Mouse (Mus musculus) lung, adult 2 months (tissue): Measurements from ENCODE around the gene Zfp668. TPM values are rescaled to one million over a fixed set of nuclear protein-coding genes. Genes with fewer than 3 reads are reported as not detected.
"Not testable (repeated sequence)": the region's sequence is repeated elsewhere in the genome, so short reads cannot be mapped to it uniquely, and the experiment has no call there.

Experiments used
- DNase-seq: peaks from one replicate; pipeline ENCODE4 v3.0.0; 2022
- H3K4me1 ChIP-seq: fragments of 200-500 bp; 2 replicates; pipeline ENCODE4 v1.6.1; 2011; ENCODE audit warnings: low read length; ENCODE audit not compliant: control insufficient read depth, insufficient read depth
- H3K4me3 ChIP-seq: fragments of 200-500 bp; replicated peaks from 2 replicates; pipeline ENCODE3; 2011; ENCODE audit warnings: low read depth, mild to moderate bottlenecking, control low read depth, low read length; ENCODE audit errors: extremely low read depth
- CTCF ChIP-seq: fragments of 200-500 bp; IDR thresholded peaks from 2 replicates; pipeline ENCODE4 v1.5.1; 2011; ENCODE audit warnings: mild to moderate bottlenecking, low read length, control low read depth; ENCODE audit not compliant: insufficient read depth
- POLR2A ChIP-seq: fragments of 200-500 bp; IDR thresholded peaks from 2 replicates; pipeline ENCODE4 v1.6.1; 2011; ENCODE audit warnings: low read depth, mild to moderate bottlenecking, control low read depth, low read length, borderline replicate concordance; ENCODE audit errors: extremely low read depth
- WGBS: fragments of 180-500 bp; shearing (Covaris S2); methylation state at CpG from one replicate; pipeline ENCODE4 v1.1.7; 2018; 5-methylcytosine and 5-hydroxymethylcytosine counted together
- polyA plus RNA-seq: library from polyadenylated mRNA; depleted of rRNA; stranded (reverse); fragments of >200 nt; gene quantifications from 2 replicates; pipeline ENCODE4 v1.2.3, GENCODE M21; 2012

Gene Zfp668
- polyA plus RNA-seq, 1 experiment: 6.7 TPM

DNA sequence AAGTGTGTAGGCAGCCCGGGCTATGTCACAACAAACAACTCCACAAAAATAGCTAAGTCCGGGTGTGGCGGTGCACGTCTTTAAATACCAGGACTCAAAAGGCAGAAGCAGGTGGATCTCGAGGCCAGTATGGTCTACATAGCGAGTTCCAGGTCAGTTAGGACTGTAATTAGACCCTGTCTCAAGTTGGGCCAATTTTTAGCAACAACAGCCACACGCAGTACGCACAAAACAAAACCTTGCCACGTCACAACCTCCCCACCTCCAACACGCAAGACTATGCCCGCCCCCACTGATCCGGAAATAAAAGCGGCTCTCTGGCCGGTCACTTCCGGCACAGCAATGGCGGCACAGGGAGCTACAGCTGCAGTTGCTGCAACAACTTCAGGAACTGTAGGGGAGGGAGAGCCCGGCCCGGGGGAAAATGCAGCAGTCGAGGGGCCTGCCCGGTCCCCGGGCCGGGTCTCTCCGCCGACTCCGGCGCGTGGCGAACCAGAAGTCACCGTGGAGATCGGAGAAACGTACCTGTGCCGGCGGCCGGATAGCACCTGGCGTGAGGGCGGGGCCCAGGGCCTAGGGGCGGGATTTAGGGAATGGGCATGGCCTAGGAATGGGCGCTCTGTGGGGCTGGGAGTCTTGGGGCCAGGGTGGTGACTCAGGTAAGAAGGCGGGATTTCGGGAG lies 35.7 kb upstream of the Zfp668 start, which contains the start of gene Kat8:
Gene Kat8, plus strand, starts transcription at position 327 of the 682 bp plus-strand sequence.
- WGBS: under 1% methylated on average over 40 of the region's 40 CpGs
- H3K4me1 ChIP-seq: no peaks in the 10 kb centered on the region
- H3K4me3 ChIP-seq: peak within 1 kb of the TSS; percentile 73
- TF ChIP-seq POLR2A: peak; percentile 91; the same call in 1 of the 2 replicates
- TF ChIP-seq CTCF: no peak
- peak; percentile 89 for DNase-seq

GRCm38 (mm10) chr7:127908656-127909055 lies 32.0 kb upstream of the Zfp668 start:
- WGBS: 81% methylated on average over 4 of the region's 4 CpGs
- no peak for DNase-seq
- Histone ChIP-seq H3K4me3 (no peak overlapping the region), H3K4me1 (peaks cover 3% of the 10 kb centered on the region; the same call in 1 of the 2 replicates)
- no peak for TF ChIP-seq CTCF
- TF ChIP-seq POLR2A: no peak

GRCm38 (mm10) chr7:127907939-127908338 lies 31.3 kb upstream of the Zfp668 start:
- Histone ChIP-seq H3K4me3 (no peak overlapping the region), H3K4me1 (peaks cover 3% of the 10 kb centered on the region; the same call in 1 of the 2 replicates)
- DNase-seq: no peak
- 94% methylated on average over 12 of the region's 12 CpGs for WGBS
- TF ChIP-seq POLR2A (no peak), CTCF (no peak)

DNA sequence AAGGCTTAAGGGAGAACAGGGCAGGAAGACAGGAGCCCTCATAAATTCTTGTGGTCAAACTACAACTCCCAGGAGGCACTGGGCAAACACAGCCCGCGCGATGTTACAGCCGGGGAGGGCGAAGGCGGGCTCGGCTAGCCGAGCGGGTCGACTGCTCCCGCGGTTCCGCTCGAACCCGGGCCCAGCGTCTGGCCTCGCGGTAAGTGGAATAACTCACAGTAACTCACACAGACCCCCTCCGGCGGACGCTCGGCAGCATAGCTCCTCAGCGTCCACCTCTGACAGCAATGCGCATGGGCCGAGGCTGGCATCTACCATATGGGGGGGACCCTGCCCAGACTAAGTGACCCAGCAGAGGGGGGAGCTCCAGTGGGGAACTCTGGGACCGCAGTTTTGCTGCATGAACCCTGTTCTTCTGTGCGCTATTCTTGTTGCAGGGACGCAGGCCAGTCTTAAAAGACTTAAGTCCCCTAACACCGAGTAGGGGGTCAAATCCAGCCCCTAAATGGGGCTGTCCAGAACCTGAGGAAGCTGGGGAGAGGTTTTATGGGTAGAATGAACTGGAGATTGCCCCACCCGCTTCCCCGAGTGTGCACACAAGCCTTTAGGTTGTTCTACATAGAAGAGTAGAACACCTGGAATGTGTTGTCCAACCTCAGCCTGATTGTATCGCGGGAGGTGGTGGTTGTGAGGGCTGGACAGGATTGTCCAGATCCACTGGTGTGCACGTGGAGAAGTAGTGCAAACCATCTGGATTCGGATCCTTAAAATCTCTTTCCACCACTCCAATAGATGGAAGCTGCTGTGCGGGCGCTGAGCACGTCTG lies 27.6 kb upstream of the Zfp668 start, which contains the start of gene Bckdk:
Gene Bckdk, plus strand, starts transcription at position 112 of the 826 bp plus-strand sequence.
- Histone ChIP-seq H3K4me1 (peaks cover 3% of the 10 kb centered on the region; the same call in 1 of the 2 replicates), H3K4me3 (peak within 1 kb of the TSS; percentile 98)
- peak; percentile 70 for DNase-seq
- TF ChIP-seq POLR2A: peak; percentile 78; the same call in 1 of the 2 replicates
- TF ChIP-seq CTCF: no peak
- WGBS: 5% methylated on average over 38 of the region's 38 CpGs

DNA sequence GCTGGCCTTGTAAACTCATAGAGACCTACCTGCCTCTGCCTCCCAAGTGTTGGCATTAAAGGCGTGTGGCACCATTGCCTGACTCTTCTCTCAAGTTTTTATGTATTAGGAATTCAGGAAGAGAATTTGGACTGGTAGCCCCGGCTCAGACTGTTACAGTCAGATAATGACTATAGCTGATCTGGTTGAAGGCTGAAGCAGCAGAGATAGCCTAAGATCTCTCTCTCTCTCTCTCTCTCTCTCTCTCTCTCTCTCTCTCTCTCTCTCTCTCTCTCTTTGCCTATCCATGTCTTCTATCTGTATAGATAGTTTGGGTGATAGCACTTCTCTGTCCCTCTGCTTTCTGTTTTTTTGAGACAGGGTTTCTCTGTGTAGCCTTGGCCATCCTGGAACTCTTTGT lies 25.1 kb upstream of the Zfp668 start:
- H3K4me1 ChIP-seq: peaks cover 3% of the 10 kb centered on the region; the same call in 1 of the 2 replicates
- 79% methylated on average over 2 of the region's 2 CpGs for WGBS
- TF ChIP-seq CTCF: no peak
- TF ChIP-seq POLR2A: no peak
- no peak for DNase-seq
- no peak overlapping the region for H3K4me3 ChIP-seq

- DNase-seq: no peak
- Histone ChIP-seq H3K4me1 (peaks cover 3% of the 10 kb centered on the region), H3K4me3 (no peak overlapping the region)
- WGBS: 31% methylated on average over 7 of the region's 7 CpGs
- TF ChIP-seq CTCF (no peak), POLR2A (no peak)
These were observed 23.4 kb upstream of the Zfp668 start for GRCm38 (mm10) chr7:127899997-127900396.

DNA sequence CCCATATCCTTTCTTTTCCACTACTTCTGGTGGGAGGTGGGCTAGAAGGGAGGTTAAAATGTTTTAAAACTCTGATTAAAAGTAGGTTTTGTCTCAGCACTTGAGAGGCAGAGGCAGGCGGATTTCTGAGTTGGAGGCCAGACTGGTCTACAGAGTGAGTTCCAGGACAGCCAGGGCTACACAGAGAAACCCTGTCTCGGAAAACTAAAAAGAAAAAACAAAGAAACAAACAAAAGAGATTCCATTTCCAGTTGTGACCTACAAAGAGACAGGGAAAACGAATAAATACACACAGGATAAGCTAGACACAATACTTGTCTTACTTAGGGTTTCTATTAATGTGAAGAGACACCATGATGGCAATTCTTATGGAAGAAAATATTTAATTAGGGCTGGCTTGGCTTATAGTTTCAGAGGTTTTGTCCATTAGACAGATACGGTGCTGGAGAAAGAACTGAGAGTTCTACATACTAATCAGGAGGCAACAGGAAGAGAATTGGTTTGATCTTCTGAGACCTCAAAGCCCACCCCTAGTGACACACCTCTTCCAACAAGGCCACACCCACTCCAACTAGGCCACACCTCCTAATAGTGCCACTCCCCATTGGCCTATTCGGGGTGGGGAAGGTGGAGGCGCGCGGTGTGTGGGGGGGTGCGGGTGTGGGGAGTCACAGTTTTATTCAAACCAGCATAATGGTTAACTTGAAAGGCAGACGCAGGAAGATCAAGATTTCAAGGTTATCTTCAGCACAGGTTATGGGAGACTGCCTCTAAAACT lies 21.7 kb upstream of the Zfp668 start:
- TF ChIP-seq POLR2A (no peak), CTCF (no peak)
- DNase-seq: no peak
- no peak overlapping the region for H3K4me3 ChIP-seq
- no peaks in the 10 kb centered on the region; the same call in 1 of the 2 replicates for H3K4me1 ChIP-seq
- 40% methylated on average over 10 of the region's 10 CpGs for WGBS

DNA sequence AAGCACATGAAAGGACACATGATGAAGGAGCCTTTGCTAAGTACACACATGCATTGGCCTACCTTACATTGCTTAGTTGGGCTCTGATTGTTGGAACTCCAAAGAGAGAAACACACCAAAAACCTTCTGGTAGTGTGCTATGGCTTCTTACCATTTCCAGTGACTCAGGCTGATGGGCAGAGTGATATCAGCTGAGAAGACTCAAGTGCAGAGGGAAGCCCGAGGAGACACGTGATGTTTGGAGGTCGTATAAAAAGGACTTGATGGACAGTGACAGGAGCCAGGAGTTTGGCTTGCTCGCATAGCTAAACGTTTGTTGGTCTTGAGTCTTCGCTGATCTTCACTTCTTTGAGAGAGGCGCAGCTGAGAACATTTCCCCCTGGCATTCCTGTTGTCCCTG lies 20.9 kb upstream of the Zfp668 start:
- Histone ChIP-seq H3K4me1 (no peaks in the 10 kb centered on the region; the same call in 1 of the 2 replicates), H3K4me3 (no peak overlapping the region)
- DNase-seq: no peak
- TF ChIP-seq POLR2A (no peak), CTCF (no peak)
- WGBS: 87% methylated on average over 7 of the region's 7 CpGs

DNA sequence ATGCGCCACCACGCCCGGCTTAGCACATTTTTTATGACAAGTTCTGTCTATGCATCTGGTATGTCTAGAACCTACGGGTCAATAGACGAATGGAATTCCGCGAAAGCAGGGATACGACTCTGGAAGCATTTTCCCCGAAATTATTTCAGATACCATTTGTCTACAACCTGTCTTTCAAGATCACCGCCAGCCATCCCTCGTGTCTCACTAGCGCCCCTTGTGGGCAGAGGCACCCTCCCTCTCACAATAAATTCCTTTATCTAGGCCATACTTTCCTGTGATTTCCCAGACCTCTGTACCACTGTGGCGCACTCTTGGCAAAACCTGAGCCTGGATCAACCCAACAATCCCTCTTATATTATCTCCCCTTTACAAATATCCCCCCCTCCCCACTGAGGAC lies 19.8 kb upstream of the Zfp668 start:
- H3K4me1 ChIP-seq: no peaks in the 10 kb centered on the region; the same call in 1 of the 2 replicates
- DNase-seq: peak; percentile 64
- no peak overlapping the region for H3K4me3 ChIP-seq
- 56% methylated on average over 13 of the region's 13 CpGs for WGBS
- TF ChIP-seq CTCF: peak; percentile 80
- no peak for TF ChIP-seq POLR2A

- H3K4me3 ChIP-seq, H3K4me1 ChIP-seq, DNase-seq: not testable (repeated sequence)
- 62% methylated on average over 7 of the region's 7 CpGs for WGBS
These were observed 19.3 kb upstream of the Zfp668 start for GRCm38 (mm10) chr7:127895891-127896290.
